Mouse (Mus musculus) kidney, adult 9 months (tissue): ENCODE measurements around the gene Psmc1.

Source experiments
- DNase-seq: peaks from one replicate; pipeline ENCODE4 v3.0.0; 2022

Gene Psmc1

DNA sequence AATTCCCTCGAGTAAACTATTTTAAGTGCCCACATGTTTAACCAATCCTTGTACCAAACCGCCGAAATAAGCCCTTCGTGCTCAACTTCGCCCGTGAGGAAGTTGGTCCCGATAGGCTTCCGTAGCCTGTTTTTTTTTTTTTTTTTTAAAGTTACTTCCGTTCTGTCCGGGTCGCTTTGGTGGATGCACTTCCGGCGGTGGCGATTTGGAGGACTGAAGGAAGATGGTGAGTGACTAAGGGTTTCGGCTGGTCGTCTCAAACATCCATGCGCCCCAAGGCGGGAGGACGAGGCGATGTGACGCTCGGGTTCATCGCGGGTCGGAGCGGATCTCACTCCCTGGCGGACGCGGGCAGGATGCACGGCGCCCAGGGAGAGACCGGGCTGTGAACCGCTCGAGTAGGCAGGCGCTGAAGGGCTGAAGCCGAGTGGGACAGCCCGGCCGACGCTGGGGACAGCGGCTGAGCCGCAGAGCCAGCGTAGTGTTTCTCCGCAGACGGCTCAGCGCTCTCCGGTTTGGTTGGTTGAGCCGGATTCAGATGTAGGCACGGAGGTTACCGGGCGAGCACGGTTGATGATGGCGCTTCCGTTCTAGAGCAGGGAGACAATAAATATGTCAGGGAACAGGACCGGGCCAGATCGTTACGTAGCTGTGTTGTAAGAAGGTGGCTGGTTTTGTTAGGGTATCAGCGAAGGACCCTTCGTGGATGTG lies at the start of gene Psmc1:
TSS of gene Psmc1 (plus strand) at position 169 of the 711 bp plus-strand sequence.
- peak; percentile 80 for DNase-seq

DNA sequence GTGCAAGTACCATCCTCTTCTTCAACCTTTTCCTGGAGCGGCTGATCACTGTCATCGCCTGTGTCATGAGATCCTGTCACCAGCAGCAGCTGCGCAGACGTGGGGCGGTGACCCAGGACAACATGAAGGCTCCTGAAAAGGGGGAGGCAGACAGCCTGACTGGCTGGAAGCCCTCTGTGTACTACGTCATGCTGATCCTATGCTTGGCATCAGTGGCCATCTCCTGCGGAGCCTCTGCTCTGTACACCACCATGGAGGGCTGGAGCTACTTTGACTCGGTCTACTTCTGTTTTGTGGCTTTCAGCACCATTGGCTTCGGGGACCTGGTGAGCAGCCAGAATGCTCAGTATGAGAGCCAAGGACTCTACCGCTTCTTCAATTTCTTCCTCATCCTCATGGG lies 48.9 kb upstream of the Psmc1 start:
- no peak for DNase-seq

DNA sequence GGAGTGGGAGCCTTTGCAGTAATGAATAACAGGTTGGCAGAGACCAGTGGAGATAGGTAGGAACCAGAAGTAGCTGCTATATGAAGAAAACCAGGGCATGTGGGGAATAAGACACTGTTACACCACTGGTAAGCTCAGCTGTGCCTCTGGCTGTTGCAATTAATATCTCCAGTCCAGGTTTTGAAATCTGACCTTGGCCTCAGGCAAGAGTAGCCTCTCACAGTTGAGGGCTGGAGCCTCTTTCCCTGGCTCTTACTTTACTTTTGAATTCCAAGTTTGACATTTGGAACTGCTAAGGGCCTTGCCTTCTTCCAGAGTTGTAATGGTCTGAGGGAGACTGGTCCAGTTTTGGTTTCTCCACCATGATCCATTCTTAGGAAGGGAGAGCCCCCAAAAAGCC lies 48.1 kb upstream of the Psmc1 start:
- no peak for DNase-seq

DNA sequence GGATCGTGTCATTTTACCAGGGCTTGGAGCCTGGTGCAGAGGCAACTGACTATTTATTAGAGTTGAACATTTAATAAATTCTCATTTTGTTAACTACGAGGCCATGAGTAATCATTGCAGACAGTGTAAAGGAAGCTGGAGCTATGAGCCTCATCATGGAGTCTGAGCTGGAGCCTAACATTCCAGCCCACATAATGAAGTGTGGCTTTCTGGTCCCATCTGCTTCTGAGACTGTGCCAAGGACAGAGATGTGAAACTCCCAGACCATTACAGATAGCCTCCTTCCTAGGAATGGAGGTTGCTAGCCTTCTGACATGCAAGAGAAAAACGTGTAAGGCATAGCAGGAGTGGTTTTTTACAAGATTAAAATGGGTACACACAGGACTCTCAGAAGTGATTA lies 47.4 kb upstream of the Psmc1 start:
- no peak for DNase-seq

DNA sequence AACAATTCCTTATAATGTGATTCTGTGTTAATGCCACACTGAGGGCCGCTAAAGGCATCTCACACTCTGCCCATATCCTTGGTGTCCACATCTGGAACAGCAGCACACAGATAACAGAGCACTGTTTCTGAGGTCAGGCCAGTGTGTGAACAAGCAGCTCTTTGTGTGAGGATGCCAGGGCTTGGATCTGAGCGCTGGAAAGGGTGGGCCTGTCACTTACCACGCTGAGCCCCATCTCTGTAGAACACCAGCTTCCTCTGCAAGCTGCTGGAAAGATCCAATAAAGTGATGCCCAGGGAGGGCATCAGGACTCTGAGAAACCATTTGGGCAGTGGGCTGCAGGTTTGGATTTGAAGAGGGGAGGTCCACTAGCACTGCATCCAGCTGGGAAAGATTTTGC lies 44.8 kb upstream of the Psmc1 start:
- no peak for DNase-seq

DNA sequence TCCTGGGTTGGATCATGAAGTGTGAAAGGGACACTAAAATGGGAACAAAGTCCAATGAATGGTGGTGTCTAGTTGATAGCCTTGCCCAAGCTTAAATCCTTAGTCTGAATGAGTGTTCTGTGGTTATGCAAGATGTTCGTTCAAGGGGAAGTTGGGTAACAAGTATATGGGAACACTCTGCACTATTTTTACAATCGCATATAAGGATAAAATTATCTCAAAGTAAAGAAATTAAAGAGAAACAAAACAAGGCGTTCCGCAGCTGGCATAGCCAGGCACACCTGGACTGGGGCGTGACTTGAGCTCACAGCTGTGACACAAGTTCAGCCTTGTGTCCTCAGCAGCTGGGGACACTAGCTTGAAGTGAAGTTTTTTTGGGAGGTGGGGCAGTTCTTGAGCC lies 42.5 kb upstream of the Psmc1 start:
- no peak for DNase-seq

DNA sequence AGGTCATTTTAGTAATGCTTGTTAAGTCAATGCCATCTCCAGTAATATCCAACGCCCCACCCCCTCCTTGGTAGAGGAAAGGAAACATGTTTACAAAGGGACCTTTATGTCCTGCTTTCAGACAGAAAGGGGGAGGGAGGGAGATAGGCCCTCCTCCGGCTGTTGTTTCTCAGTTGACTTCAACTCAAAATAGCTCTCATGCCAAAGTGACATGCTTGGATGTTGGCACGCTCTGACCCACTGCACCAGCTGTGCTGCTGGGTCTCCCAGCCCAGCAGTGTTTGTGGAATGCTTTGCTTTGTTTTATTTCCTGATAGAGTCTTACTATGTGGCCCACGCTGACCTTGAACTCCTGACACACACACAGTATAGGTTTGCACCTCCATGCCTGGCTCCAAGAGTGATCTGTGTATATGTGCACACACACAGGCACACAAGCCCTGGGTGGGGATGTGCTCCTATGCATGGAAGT lies 36.7 kb upstream of the Psmc1 start:
- DNase-seq, result no peak

DNA sequence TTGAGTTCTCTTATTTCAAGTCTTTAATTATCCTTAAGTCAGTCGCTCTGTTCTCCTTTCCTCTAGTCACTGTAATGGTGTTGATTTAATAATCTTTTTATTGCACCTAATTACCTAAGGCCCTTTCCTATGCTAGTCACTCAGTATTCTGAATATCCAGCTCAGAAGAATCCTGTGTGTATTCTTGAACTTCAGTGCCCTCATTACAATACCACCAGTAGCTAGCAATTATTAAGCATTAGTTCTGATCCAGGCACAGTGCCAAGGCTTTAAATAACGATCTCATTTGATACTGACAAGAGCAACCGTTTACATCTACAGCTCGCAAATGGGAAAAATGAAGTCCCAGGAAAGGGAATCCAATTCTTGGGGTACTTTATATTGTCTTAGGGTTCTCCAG lies 34.2 kb upstream of the Psmc1 start:
- no peak for DNase-seq

DNA sequence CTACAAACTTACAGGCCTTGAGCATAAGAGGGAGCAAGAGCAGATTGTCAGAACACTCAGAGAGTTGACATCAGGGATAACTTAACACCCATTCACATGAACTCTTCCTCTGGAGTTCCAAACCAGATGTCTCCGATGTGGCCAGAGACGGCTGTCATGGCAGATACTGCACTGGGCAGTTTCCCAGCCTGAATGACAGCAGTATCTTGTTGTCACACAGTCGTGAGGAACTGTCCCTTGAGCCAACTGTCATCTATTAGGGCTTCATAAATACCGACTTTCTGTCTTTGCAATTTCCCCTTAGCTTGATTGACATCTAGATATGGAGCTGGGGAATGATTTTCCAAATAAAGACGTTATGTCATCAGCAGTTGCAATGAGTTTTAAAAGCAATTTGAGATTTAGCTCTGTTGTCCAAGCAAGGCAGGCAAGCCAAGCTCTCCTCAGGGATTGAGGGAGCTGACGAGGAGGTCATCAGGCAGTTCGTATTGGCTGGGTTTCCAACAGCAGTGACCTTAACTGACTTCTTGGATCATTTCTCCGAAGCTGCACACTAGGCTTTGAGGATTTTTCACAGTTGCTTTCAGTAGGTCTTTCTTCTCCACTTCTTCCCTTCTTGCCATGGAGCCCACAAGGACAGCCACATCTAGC lies 30.2 kb upstream of the Psmc1 start:
- peak; percentile 5 for DNase-seq

DNA sequence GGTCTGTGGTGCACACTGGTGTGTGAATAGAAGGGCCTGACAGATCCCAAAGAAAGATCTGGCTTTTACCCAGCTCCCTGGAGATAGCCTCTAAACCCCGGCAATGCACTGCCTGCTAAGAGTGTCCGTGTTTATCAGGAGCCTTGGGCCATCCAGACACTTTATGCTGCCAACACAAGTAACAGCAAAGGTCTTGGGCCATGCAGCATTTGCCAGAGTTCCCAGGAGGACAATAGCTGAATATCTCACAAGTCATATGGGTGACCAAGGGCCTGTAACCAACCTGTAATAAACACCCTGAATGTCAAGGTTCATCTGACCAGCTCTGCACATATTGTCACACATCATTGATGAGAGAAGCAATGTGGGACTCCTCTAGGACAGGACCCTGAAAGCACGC lies 21.9 kb upstream of the Psmc1 start:
- no peak for DNase-seq

DNA sequence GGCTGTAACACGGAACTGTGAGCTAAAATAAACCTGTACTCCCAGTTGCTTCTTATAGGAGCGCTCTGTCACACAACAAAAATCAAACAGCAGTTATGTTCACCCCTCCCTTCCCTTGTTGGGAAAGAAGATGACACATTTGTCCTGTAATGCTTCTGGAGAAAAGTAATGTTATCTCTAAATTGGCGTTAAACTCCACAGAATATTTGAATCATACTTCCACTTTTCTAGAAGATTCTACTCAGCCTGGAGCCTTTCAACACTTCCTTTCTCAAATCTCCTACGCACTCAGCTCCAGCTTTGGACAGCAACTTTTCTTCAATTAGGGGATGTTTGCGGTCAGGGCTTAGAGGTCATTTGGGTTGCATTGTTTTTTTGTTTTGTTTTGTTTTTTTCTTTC lies 20.7 kb upstream of the Psmc1 start:
- DNase-seq, result no peak

DNA sequence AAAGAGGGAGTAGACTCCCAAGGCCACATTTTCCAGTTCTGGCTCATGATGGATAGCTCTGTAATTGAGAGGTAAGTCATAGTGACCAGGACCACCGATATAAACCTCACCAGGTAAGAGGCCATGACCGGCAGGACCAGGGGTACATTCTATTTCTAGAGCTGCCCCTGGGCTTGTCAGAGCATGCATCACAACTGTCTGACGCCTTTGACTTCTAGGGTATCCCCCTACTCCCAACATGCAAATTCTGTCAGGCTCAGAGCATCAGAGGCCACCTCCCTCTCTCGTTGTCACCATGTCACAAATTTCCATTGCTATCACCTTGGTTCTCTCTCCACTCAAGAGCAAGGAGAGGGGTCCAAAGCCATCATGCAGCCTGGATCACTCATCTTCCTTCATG lies 19.2 kb upstream of the Psmc1 start:
- DNase-seq, result no peak

DNA sequence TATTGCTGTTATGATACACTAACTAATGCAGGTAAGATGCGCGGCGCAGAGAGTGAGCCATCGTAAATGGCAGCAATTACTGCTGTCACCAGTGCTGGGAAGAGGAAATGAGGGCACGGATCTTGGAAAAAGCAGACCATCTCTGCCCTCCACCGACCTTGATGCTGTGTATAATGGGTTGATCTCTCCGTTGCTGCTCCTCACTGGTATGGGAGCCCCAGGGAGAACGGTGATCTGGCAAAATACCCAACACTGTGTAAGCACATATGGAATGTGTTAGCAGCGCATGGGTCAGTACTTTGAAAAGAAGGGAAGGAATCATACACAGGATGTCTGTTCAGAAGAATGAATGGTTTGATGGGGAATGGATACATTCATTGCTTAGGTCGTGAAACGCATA lies 16.9 kb upstream of the Psmc1 start:
- DNase-seq, result no peak

DNA sequence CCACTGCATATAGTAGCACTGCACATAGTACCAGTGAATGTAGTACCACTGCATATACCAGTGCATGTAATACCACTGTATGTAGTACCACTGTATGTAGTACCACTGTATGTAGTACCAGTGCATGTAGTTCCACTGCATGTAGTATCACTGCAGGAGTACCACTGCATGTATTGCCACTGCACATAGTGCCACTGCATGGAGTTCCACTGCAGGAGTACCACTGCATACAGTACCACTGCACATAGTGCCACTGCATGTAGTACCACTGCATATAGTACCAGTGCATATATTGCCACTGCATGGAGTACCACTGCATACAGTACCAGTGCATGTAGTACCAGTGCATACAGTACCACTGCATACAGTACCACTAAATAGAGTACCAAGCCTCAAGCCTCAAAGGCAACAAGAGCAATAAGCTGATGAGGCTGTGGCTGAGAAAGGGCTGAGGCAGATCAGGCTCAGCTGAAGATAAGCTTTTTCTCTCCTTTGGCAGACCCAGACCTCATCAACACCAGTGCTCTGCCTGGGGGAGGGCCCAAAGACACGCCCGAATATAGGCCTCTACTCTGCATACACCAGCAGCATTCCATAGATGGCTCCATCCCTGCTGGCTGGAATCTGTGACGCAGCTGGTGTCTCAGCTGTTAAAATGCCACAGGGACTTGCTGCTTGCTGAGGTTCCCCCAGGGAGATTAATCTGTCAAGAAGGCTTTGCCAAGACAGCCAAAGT lies 9.8 kb upstream of the Psmc1 start:
- DNase-seq, result no peak

DNA sequence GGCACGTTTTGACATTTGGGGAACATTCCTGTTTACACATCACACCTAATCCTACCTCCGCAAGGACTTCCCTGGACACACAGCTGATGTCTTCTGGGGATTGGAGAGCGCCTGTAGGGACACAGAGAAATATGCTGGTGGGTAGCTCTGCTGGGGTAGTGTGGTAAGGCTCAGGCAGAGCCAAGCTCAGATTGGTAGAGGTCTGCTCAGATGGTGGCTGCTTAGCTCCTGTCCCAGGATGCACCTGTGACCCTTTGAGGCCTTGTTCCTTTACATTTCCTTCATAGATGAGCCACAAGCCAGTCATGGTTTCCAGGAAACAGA lies 9.3 kb upstream of the Psmc1 start:
- DNase-seq, result no peak

DNA sequence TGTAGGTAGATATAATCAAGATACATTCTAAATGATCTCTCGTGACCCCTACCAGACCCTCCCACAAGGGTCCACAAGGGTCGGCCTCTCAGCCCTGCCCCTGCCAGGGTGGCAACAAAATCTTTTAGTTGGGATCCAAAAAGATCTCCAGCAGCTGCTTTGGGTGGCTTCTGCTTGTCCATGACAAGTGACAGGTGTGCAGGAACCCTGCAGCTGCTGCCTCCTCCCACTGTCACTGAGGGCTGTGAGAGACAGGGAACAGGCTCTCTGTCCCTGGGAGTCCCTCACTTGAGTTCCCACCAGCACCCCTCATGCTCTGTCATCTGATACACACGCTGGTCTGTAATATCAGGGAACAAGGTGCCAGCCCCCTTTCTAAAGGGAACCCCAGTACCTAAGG lies 8.3 kb upstream of the Psmc1 start:
- no peak for DNase-seq

DNA sequence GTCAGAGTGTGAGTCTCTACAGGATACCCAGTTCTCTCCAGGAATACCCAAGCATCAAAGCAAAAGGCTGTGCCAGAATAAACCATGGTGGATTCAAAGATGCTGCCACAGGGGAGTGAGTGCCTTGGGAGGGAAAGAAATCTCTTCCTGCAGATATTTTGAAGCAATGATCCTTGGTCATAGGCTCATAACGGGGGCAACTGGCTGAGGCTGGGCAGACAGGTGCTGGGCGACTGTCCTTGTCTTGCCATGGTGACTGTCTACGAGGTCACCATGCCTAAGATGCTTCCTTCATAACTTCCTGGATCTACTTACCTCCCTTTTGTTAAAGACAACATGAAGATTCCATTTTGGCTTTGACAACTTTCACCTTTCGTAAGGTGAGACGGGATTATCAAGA lies 5.4 kb upstream of the Psmc1 start:
- DNase-seq, result no peak

DNA sequence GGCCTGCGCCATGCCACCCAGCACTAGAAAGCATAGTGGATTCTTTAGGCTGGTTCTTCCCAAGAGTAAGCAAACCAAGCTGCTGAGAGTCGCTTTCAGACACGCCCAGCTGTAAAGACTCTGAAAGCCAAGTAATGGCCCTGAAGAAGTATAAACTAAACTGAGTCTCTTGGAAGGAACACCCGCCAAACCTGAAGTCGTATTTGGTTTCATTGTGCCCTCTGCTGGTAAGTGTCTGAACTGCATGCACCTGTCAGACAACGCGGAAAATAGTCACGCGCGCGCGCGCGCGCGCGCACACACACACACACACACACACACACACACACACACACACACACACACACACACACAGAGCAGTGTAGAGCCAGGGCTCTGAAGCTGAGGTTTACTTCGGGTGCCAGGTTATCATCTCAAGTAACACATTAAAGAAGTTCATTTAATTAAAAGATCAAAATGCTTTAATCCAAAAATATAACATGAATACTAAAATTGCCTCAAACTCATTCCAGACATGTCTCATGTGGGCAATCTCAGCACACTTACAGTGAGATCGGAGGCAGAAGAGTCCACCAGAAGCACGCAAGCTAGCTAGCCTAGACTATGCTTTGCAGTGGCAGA lies 3.6 kb upstream of the Psmc1 start:
- DNase-seq, result peak; percentile 72

DNA sequence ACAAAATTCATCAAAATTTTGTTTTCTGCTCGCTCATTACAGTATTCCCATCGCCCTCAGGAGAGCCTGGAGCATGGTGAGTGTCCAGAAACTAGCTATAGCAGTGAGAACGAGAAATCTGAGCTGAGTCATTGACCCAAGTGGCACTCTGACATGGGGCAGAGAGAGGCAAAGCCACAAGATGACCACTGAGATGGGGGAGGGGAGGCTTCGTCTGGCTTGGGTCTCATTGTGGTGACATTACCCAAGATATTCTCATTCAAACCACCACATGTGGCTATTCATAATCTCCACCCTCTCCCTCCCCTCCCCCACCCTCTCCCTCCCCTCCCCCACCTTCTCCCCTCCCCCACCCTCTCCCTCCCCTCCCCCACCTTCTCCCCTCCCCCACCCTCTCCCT lies 2.5 kb upstream of the Psmc1 start:
- no peak for DNase-seq

DNA sequence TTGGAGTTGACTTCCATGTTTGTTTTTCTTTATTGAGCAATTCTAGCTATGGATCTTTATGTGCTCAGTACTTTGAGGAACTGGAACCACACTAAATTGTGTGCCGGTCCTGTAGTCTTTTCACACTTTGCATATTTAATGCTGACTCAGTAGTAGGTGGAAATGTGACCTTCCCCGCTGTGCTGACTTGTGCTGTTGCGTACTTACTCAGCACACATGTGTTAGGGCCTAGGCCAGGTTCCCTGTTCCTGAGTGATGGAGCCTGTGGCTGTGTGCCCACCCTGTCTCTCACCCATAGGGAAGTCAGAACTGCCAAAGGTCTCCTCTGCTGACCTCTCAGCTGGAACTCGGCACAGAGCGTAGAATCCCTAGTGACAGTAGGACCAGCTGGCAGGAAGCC lies 6.0 kb downstream of the Psmc1 start:
- DNase-seq, result no peak

DNA sequence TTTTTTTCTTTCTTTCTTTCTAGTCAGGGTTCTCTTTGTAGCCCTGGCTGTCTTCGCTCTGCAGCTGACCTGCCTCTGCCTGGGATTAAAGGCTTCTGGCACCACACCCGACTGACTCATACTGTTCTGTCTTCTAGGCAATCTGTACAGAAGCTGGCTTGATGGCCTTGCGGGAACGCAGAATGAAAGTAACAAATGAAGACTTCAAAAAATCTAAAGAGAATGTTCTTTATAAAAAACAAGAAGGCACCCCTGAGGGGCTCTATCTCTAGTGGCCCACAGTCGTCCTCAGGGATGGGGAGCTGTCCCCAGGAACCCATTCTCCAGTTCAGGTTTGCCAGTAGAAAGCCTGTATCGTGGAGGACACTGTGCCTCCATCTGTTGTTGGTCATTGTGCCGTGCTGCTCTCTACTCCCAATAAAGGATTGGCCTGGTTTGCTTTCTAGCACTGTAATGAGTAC lies 13.0 kb downstream of the Psmc1 start:
- DNase-seq, result no peak

DNA sequence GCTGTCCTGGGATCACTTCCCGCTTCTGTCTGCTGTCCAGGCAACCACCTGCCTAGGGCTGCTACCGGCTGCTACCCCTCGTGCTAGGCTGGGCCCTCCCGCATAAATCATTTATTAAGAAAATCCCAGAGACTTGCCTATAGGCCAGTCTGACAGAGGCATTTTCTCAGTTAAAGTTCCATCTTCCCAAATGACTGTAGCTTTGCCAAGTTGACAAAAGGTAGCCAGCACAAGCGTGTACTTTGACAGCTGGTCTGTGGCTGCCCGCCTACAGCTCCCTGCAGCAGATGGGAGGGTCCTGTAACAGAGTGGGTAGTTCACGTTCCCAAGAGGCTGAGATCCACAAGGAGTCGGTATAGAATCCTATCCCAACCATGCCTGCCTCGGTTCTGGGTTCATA lies 13.5 kb downstream of the Psmc1 start:
- DNase-seq, result peak; percentile 74

DNA sequence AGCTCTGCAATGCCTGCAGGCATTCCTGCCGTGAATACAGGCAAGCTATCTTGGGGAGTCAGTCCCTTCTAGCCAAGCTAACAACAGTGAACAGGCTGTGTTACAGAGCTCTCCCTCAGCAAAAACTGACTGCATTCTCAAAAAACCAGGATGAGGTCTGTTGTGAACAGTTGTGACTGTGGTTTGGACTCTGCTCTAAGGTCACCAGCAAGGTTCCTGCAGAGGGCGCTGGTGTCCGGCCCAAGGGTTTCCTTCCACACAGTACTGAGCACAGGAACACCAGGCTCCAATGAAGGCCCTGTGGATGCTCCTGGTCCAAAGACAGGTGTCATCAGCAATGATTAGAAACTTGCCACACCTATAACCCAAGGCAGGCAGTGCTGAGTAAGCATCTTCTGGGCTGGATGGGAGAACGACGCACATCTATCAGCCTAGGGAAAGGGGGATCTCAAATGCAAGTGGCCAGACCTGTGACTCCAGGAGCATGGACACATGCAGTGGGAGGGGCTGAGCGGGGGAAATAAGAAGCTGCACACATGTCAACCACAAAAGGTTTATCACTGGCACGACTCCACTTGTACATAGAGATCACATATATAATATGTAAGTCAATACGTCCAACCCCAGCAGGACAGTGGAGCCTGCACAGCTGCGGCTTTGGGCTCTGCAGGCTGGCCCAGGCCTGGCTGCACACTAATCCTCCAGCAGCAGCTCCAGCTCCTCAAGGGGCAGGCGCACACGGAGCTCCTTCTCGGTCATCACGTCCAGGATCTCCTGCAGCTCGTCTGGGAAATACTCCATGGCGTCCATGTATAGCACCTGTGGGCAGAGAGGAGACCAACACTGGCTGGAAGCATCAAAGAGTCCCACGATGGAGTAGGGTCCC lies 15.2 kb downstream of the Psmc1 start:
- DNase-seq, result no peak
